Mouse (Mus musculus) forebrain, embryonic 11.5 days (tissue): ENCODE data around the gene Ap1b1. TPM values are rescaled to one million over a fixed set of nuclear protein-coding genes. Genes with fewer than 3 reads are reported as not detected.

ENCODE experiments used
- ATAC-seq: fragments of 200-750 bp; cut with Nextera tagmentation; replicated peaks from 2 replicates; pipeline ENCODE4 v1.8.0; 2017; ENCODE audit warnings: moderate TSS enrichment; ENCODE audit not compliant: low FRiP score
- DNase-seq: peaks from one replicate; pipeline ENCODE4 v3.0.0-alpha.2; 2017; ENCODE audit warnings: low spot score
- H3K27ac ChIP-seq: fragments of 300-500 bp; sonication (generic); 2 replicates; pipeline ENCODE4 v1.5.1; 2014; ENCODE audit warnings: low read depth, low read length
- H3K27me3 ChIP-seq: fragments of 300-500 bp; sonication (generic); 2 replicates; pipeline ENCODE4 v1.6.1; 2014; ENCODE audit warnings: mild to moderate bottlenecking, low read length, mixed read lengths; ENCODE audit not compliant: control insufficient read depth, insufficient read depth
- H3K36me3 ChIP-seq: fragments of 300-500 bp; sonication (generic); 2 replicates; pipeline ENCODE4 v1.6.1; 2014; ENCODE audit warnings: mild to moderate bottlenecking, low read length, moderate library complexity, mixed read lengths; ENCODE audit not compliant: control insufficient read depth, insufficient read depth
- H3K4me1 ChIP-seq: fragments of 300-500 bp; sonication (generic); replicated peaks from 2 replicates; pipeline ENCODE4 v1.6.1; 2014; ENCODE audit warnings: low read length, mixed read lengths; ENCODE audit not compliant: control insufficient read depth, insufficient read depth
- H3K4me2 ChIP-seq: fragments of 300-500 bp; sonication (generic); 2 replicates; pipeline ENCODE4 v1.6.1; 2014; ENCODE audit warnings: low read depth, mild to moderate bottlenecking, low read length, moderate library complexity, mixed read lengths; ENCODE audit not compliant: severe bottlenecking
- H3K4me3 ChIP-seq: fragments of 300-500 bp; sonication (generic); 2 replicates; pipeline ENCODE4 v1.5.1; 2014; ENCODE audit warnings: low read depth, low read length
- H3K9ac ChIP-seq: fragments of 300-500 bp; sonication (generic); 2 replicates; pipeline ENCODE4 v1.6.1; 2014; ENCODE audit warnings: low read length
- H3K9me3 ChIP-seq: fragments of 300-500 bp; sonication (generic); 2 replicates; pipeline ENCODE4 v1.6.1; 2016; ENCODE audit warnings: low read length, mixed read lengths; ENCODE audit not compliant: control insufficient read depth
- WGBS: fragments of 180-500 bp; shearing (Covaris S2); extraction: QIAGEN DNeasy Blood & Tissue Kit; methylation state at CpG from one replicate; pipeline ENCODE4 v1.1.7; 2014; 5-methylcytosine and 5-hydroxymethylcytosine counted together
- polyA plus RNA-seq: library from polyadenylated mRNA; unstranded; fragments of >200 nt; fragmentation: Nextera tagmentation; extraction: Ambion mirVana; gene quantifications from 2 replicates; pipeline ENCODE4 v1.2.1, GENCODE M21; 2014

The Ap1b1 gene
- polyA plus RNA-seq, 1 experiment from 2014 or later, result 59.2 TPM

DNA sequence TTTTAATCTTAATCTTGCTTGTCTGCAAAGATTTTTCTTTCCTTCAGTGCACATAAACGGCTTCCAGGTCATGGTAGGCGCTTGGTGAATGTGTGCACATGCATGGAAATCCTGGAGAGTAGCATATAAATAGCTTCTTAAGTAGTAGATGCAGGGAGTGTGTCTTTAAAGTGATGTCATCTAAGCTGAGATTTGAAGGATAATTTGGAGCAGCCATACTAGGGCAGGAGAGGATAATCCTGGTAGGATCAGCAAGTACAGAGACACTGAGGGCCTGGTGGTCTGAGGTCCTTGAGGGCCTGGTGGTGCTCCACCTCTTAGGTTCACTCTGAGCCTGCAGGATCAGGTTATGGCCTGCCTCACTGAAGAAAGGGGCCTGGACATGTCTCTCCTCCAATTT is 5.8 kb downstream of the Ap1b1 start:
- H3K9me3 ChIP-seq, result no peaks in the 10 kb centered on the region
- DNase-seq (no peak), ATAC-seq (no peak)
- H3K4me2 ChIP-seq, result no peak overlapping the region
- WGBS, result 84% methylated on average over 2 of the region's 2 CpGs
- no peak overlapping the region for H3K4me3 ChIP-seq
- peaks cover 6% of the 10 kb centered on the region; the same call in 1 of the 2 replicates for H3K4me1 ChIP-seq
- no peak overlapping the region for H3K9ac ChIP-seq
- no peak overlapping the region for H3K27ac ChIP-seq
- H3K27me3 ChIP-seq, result no peaks in the 10 kb centered on the region
- no peaks in the 10 kb centered on the region; the same call in 1 of the 2 replicates for H3K36me3 ChIP-seq

GRCm38 (mm10) chr11:4995676-4996075 is 9.1 kb downstream of the Ap1b1 start:
- Histone ChIP-seq H3K4me2 (no peak overlapping the region), H3K9me3 (no peaks in the 10 kb centered on the region), H3K27ac (no peak overlapping the region), H3K4me3 (no peak overlapping the region), H3K4me1 (peaks cover 3% of the 10 kb centered on the region; the same call in 1 of the 2 replicates), H3K36me3 (no peaks in the 10 kb centered on the region; the same call in 1 of the 2 replicates), H3K27me3 (no peaks in the 10 kb centered on the region), H3K9ac (no peak overlapping the region)
- DNase-seq, result no peak
- 93% methylated on average over 3 of the region's 3 CpGs for WGBS
- no peak for ATAC-seq

DNA sequence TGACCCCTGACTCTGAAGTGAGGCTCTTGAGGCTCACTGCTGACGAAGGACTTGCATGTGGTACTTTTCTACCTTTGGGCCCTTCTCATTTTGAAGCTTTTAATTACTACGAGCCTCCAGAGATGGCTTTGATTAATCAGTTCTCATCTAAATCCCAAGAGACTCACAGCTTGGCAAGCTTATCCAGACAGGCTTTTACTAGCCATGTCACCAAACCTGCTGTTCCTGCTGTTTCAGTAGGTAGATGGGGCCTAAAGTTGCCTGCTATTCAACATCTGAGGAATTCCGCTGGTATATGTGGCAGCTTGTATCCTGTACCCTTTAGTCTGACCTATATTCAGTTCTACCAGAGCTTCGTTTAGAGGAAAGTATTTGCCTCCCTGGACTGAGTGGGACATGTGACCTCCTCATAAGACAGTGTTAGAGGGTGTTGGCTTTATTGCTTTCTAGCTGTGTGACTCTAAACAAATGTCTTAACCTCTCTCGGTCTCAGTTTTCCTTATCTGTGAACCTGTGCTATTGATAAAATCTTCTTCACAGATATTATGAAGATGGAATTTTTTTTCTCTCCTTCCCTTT is 10.1 kb downstream of the Ap1b1 start:
- H3K36me3 ChIP-seq, result no peaks in the 10 kb centered on the region
- H3K9ac ChIP-seq, result no peak overlapping the region
- ATAC-seq (no peak), DNase-seq (no peak)
- H3K4me3 ChIP-seq, result no peak overlapping the region
- no peaks in the 10 kb centered on the region for H3K27me3 ChIP-seq
- H3K9me3 ChIP-seq, result no peaks in the 10 kb centered on the region
- peaks cover 3% of the 10 kb centered on the region; the same call in 1 of the 2 replicates for H3K4me1 ChIP-seq
- 87% methylated on average over 5 of the region's 5 CpGs for WGBS
- no peak overlapping the region for H3K27ac ChIP-seq
- no peak overlapping the region for H3K4me2 ChIP-seq

DNA sequence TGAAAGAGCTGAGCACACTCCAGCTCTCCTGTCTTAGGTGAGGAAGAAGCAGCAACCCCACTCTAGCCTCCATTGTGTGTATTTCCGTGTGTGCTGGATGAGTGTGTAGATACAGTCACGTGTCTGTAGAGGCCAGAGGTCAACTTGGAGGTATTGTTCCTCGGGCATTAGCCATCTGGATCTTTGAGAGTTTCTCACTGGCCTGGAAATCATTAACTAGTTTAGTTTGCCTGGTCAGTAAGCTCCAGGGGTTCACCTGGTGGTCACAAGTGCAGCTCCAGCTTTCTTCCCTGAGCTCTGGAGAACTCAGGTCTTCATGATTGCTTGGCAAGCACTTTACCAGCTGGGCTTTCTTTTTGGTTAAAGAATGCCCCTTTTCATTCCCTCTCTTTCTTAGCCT is 11.7 kb downstream of the Ap1b1 start:
- Histone ChIP-seq H3K4me2 (no peak overlapping the region), H3K4me3 (no peak overlapping the region), H3K9ac (no peak overlapping the region), H3K36me3 (no peaks in the 10 kb centered on the region; the same call in 1 of the 2 replicates), H3K4me1 (peaks cover 3% of the 10 kb centered on the region; the same call in 1 of the 2 replicates), H3K27ac (no peak overlapping the region), H3K27me3 (no peaks in the 10 kb centered on the region), H3K9me3 (no peaks in the 10 kb centered on the region)
- DNase-seq (no peak), ATAC-seq (no peak)
- WGBS, result 37% methylated on average over 3 of the region's 3 CpGs

DNA sequence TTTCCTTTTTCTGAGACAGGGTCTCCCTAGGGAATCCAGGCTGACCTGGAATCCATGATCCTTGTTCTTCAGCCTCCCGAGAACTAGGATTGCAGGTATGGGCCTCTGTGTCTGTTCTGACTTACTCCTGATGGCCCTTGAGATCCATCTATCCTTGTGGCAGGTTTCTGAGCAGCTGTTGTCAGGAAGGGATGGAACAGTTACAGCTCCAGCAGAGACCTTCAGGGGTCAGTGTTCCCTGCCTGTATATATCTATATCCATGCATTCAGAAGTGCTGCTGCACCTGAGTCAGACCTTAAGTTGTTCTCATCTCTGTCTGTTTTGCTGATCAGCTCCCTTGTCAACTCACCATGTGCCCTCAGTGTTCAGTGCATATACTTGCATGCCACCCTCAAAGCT is 12.1 kb downstream of the Ap1b1 start:
- Histone ChIP-seq H3K9ac (no peak overlapping the region), H3K4me1 (peaks cover 3% of the 10 kb centered on the region; the same call in 1 of the 2 replicates), H3K9me3 (no peaks in the 10 kb centered on the region), H3K4me3 (no peak overlapping the region), H3K36me3 (no peaks in the 10 kb centered on the region; the same call in 1 of the 2 replicates), H3K27ac (no peak overlapping the region), H3K4me2 (no peak overlapping the region), H3K27me3 (no peaks in the 10 kb centered on the region)
- no peak for DNase-seq
- 90% methylated on average over 1 of the region's 1 CpGs for WGBS
- no peak for ATAC-seq

GRCm38 (mm10) chr11:5000241-5000640 is 13.6 kb downstream of the Ap1b1 start:
- no peak overlapping the region for H3K4me2 ChIP-seq
- peaks cover 3% of the 10 kb centered on the region; the same call in 1 of the 2 replicates for H3K4me1 ChIP-seq
- no peaks in the 10 kb centered on the region for H3K9me3 ChIP-seq
- DNase-seq (no peak), ATAC-seq (no peak)
- no peaks in the 10 kb centered on the region for H3K27me3 ChIP-seq
- H3K27ac ChIP-seq, result no peak overlapping the region
- no peak overlapping the region for H3K9ac ChIP-seq
- WGBS, result 96% methylated on average over 1 of the region's 1 CpGs
- H3K36me3 ChIP-seq, result no peaks in the 10 kb centered on the region; the same call in 1 of the 2 replicates
- no peak overlapping the region for H3K4me3 ChIP-seq

DNA sequence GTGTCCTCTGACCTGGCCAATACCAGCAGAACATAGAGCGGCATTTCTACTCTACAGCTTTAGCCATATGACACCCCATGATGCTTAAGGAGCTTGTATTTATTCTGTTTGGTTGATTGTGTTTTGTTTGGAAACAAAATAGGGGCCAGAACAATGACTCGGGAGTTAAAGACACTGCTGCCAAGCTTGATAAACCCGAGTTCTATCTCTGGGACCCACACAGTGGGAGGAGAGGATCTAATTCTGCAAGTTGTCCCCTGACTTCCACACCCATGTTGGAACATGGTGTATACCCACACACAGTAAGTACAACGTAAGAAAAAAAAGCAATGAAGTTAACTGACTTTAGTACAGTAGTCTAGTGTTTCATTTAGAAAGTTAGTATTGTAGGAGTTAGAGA is 16.2 kb downstream of the Ap1b1 start:
- no peak overlapping the region for H3K9ac ChIP-seq
- H3K27me3 ChIP-seq, result no peaks in the 10 kb centered on the region
- no peaks in the 10 kb centered on the region for H3K9me3 ChIP-seq
- DNase-seq, result no peak
- no peak for ATAC-seq
- H3K4me2 ChIP-seq, result no peak overlapping the region
- WGBS, result 78% methylated on average over 4 of the region's 4 CpGs
- no peak overlapping the region for H3K4me3 ChIP-seq
- H3K27ac ChIP-seq, result no peak overlapping the region
- no peaks in the 10 kb centered on the region; the same call in 1 of the 2 replicates for H3K36me3 ChIP-seq
- H3K4me1 ChIP-seq, result peaks cover 3% of the 10 kb centered on the region; the same call in 1 of the 2 replicates

DNA sequence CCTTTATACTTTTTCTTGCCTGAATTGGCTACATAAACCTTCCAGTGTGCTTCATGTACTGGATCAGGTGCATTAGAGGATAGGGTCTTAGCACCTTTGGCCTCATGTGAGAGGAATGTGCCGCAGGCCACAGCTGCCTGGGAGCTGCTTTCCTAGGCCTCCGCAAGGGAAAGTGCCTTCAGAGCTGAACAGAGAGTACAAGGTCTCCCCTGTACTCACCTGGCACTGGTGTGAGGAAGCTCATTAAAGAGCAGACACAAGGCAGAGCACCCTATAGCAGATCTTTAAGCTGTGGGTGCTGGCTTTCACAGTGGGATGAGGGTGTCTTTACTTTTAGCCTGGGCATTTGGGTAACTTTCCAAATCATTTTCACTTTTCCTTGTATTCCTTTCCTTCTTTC is 18.9 kb downstream of the Ap1b1 start:
- no peak overlapping the region for H3K27ac ChIP-seq
- DNase-seq (no peak), ATAC-seq (no peak)
- H3K4me2 ChIP-seq, result no peak overlapping the region
- H3K4me1 ChIP-seq, result no peaks in the 10 kb centered on the region
- H3K27me3 ChIP-seq, result no peaks in the 10 kb centered on the region
- 88% methylated on average over 2 of the region's 2 CpGs for WGBS
- H3K9ac ChIP-seq, result no peak overlapping the region
- no peaks in the 10 kb centered on the region; the same call in 1 of the 2 replicates for H3K36me3 ChIP-seq
- H3K9me3 ChIP-seq, result no peaks in the 10 kb centered on the region
- H3K4me3 ChIP-seq, result no peak overlapping the region

- Histone ChIP-seq H3K4me3 (no peak overlapping the region), H3K4me2 (no peak overlapping the region), H3K27me3 (no peaks in the 10 kb centered on the region), H3K9me3 (no peaks in the 10 kb centered on the region), H3K9ac (no peak overlapping the region), H3K4me1 (no peaks in the 10 kb centered on the region), H3K27ac (no peak overlapping the region), H3K36me3 (no peaks in the 10 kb centered on the region; the same call in 1 of the 2 replicates)
- ATAC-seq, result no peak
- no peak for DNase-seq
- WGBS, result 96% methylated on average over 1 of the region's 1 CpGs
Observed at GRCm38 (mm10) chr11:5007186-5007585, 20.6 kb downstream of the Ap1b1 start.
